Mouse (Mus musculus): ENCODE measurements at regions not wholly inside any gene's neighbourhood (a gene's known extent, or its start where the extent isn't known, plus 50 kb on each side); places are given as distances from the start of the nearest gene placed in this dataset.

DNA sequence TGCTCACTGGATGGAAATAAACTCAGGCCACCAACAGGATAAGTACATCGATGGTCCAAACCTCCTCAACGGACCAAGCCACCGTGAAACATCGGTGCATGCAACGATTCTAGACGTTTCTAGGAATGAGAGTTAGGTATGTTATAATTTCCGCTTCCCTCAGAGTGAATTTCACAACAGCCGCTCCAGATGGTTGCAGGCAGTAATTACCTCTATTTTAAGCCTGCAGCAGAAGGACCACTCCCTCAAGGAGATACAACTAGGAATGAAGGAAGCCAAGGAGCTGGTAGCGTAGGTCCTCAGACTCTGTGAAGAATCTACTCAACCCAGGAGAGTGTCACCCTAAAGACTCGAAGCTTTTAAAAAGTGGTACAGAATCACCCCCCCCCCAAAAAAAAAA lies 109.5 kb upstream of the Hes1 start:
- no peak overlapping the region for H3K4me2 ChIP-seq
- H3K9me3 ChIP-seq (replicated peaks) = no peaks in the 10 kb centered on the region
- H3K27me3 ChIP-seq (replicated peaks) = no peaks in the 10 kb centered on the region
- 63% methylated on average over 10 of the region's 10 CpGs for WGBS
- no peak overlapping the region for H3K27ac ChIP-seq (ENCODE audit: poor library complexity, severe bottlenecking)
- ATAC-seq (ENCODE audit: insufficient number of reproducible peaks, low FRiP score) = no peak
- H3K4me3 ChIP-seq = no peak overlapping the region
- H3K4me1 ChIP-seq (replicated peaks) = peaks cover 16% of the 10 kb centered on the region
- no peaks in the 10 kb centered on the region for H3K36me3 ChIP-seq
- no peak overlapping the region for H3K9ac ChIP-seq

DNA sequence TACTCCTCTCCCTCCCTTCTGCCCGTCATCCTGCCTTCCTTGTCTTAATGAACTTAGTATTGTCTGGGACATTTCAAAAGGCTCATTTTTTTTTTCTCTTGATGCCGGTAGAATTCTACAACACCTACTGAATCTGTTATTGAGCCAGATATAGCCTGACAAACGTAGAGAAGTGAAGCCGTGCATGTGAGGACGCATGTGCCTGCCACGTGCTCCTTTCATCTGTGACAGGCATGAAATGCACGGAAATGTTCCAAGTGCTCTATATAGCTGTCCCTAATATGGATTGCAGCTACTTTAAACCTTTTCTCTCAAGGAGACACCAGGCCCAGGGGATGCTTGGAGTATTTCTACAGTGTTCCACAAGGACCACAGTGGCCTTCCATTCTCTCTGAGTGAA lies 107.3 kb upstream of the Hes1 start:
- ATAC-seq (ENCODE audit: insufficient number of reproducible peaks, low FRiP score) = no peak
- no peak overlapping the region for H3K4me3 ChIP-seq
- no peak overlapping the region for H3K9ac ChIP-seq
- no peaks in the 10 kb centered on the region for H3K36me3 ChIP-seq
- no peak overlapping the region for H3K4me2 ChIP-seq
- no peaks in the 10 kb centered on the region for H3K27me3 ChIP-seq (replicated peaks)
- H3K27ac ChIP-seq (ENCODE audit: poor library complexity, severe bottlenecking) = no peak overlapping the region
- H3K4me1 ChIP-seq (replicated peaks) = peaks cover 16% of the 10 kb centered on the region
- 61% methylated on average over 7 of the region's 7 CpGs for WGBS
- no peaks in the 10 kb centered on the region for H3K9me3 ChIP-seq (replicated peaks)

DNA sequence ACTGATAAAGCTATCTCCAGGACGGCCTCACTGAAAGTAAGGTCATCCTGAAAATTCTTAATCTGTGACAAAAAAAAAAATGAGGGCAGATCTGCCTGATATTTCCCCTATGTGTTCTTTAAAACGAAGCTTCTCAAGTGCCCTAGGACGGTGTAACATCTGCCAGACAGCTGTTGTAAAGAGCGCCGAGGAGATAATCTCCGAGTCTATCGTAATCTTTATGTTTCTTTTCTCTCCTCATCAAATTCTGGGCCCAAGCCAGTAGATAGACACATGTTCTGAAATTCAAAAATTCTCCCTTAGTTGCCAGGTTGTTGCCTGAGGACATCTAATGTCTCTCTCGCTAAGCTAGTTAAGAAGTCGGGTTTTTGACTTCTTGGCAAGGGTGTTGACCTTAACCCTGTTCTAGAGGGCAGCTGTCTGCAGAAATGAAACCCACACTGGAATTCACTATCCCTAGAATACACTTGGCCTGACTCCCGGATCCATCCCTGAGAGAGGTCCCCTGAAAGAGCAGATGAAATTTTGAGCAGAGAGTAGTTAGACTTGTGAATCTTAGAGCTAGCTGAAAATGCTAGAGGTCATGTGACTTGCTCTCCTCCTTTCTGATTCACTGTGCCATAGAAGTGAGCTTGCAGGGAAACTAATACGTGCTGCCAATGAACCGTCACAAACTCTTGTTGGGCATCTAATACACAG lies 104.1 kb upstream of the Hes1 start:
- ATAC-seq (ENCODE audit: insufficient number of reproducible peaks, low FRiP score) = no peak
- no peak overlapping the region for H3K27ac ChIP-seq (ENCODE audit: poor library complexity, severe bottlenecking)
- H3K9ac ChIP-seq = no peak overlapping the region
- 68% methylated on average over 12 of the region's 12 CpGs for WGBS
- peaks cover 10% of the 10 kb centered on the region; the same call in 1 of the 2 replicates for H3K4me1 ChIP-seq (replicated peaks)
- H3K4me3 ChIP-seq = no peak overlapping the region
- no peak overlapping the region for H3K4me2 ChIP-seq
- no peaks in the 10 kb centered on the region for H3K27me3 ChIP-seq (replicated peaks)
- H3K36me3 ChIP-seq = no peaks in the 10 kb centered on the region
- H3K9me3 ChIP-seq (replicated peaks) = peaks cover 5% of the 10 kb centered on the region

DNA sequence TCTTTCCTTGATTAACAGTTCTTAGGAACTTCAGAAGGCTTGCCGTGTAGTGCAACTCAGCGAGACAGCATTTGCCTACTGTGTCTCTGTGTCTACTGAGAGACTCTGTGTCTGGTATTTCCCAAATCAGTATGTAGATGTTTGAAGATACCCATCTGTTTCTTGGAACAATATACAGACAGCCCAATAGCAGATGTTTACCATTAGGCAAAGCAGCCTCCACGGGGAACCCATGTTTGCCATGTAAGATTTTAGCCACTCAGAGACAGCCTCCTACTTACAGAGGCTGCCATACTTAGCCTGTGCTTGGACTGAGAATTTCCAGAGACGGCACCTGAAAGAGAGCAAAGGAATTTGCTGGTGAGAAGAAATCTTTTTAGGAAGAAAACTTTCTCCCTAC lies 100.9 kb upstream of the Hes1 start:
- H3K9me3 ChIP-seq (replicated peaks) = peaks cover 5% of the 10 kb centered on the region
- peaks cover 3% of the 10 kb centered on the region; the same call in 1 of the 2 replicates for H3K4me1 ChIP-seq (replicated peaks)
- WGBS = 50% methylated on average over 4 of the region's 4 CpGs
- H3K9ac ChIP-seq = no peak overlapping the region
- no peak overlapping the region for H3K4me2 ChIP-seq
- H3K27ac ChIP-seq (ENCODE audit: poor library complexity, severe bottlenecking) = no peak overlapping the region
- ATAC-seq (ENCODE audit: insufficient number of reproducible peaks, low FRiP score) = no peak
- H3K36me3 ChIP-seq = no peaks in the 10 kb centered on the region
- H3K4me3 ChIP-seq = no peak overlapping the region
- no peaks in the 10 kb centered on the region for H3K27me3 ChIP-seq (replicated peaks)

DNA sequence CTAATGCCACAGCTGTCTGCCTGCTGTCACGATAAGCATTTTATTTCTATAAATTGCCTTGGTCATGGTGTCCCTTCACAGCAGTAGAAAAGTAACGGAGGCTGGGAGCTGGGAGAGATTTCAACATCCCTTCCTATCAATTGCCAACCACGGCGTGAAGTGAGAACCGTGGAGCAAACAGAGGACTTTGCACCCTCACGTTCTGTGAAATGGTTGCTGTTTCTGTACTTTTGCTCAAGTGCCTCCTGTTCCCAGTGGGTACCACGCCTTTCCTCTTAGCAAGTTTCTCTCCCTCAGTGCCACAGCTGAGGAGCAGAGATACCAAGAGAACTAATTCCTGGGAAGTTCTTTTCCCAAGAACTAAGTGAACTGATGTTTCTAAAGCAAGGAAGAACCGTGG lies 99.6 kb upstream of the Hes1 start:
- Histone ChIP-seq H3K27me3 (replicated peaks) (no peaks in the 10 kb centered on the region), H3K27ac (ENCODE audit: poor library complexity, severe bottlenecking) (no peak overlapping the region), H3K9me3 (replicated peaks) (peaks cover 5% of the 10 kb centered on the region), H3K4me1 (replicated peaks) (peaks cover 10% of the 10 kb centered on the region), H3K36me3 (no peaks in the 10 kb centered on the region), H3K4me2 (no peak overlapping the region), H3K9ac (no peak overlapping the region), H3K4me3 (no peak overlapping the region)
- WGBS = 94% methylated on average over 8 of the region's 8 CpGs
- no peak for ATAC-seq (ENCODE audit: insufficient number of reproducible peaks, low FRiP score)

- no peak for ATAC-seq (ENCODE audit: insufficient number of reproducible peaks, low FRiP score)
- no peak overlapping the region for H3K4me3 ChIP-seq
- 55% methylated on average over 5 of the region's 5 CpGs for WGBS
- H3K9ac ChIP-seq = no peak overlapping the region
- peaks cover 14% of the 10 kb centered on the region for H3K4me1 ChIP-seq (replicated peaks)
- no peak overlapping the region for H3K4me2 ChIP-seq
- no peak overlapping the region for H3K27ac ChIP-seq (ENCODE audit: poor library complexity, severe bottlenecking)
- peaks cover 5% of the 10 kb centered on the region for H3K9me3 ChIP-seq (replicated peaks)
- H3K27me3 ChIP-seq (replicated peaks) = no peaks in the 10 kb centered on the region
- no peaks in the 10 kb centered on the region for H3K36me3 ChIP-seq
Measured at GRCm38 (mm10) chr16:29968743-29969142, 95.4 kb upstream of the Hes1 start.

DNA sequence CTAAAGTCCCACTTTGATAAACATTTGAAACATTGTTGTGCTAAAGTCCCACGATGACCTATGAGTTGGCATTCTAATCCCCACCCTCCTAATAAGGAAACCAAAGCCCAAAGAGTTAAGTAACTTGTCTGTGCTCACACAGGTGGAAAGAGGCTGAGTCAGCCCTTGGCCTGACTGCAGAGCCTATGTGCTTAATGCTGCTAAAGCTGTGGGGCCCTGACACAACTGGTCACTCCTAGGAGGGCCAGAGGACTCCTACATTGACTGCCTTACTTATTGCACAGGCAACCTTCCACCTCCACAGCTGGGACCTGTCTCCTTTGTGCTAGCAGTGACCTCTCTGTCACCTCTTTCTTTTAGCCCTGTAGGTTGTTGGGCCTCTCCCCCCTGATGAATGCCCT lies 91.4 kb upstream of the Hes1 start:
- no peaks in the 10 kb centered on the region for H3K36me3 ChIP-seq
- H3K4me1 ChIP-seq (replicated peaks) = peaks cover 14% of the 10 kb centered on the region
- H3K9me3 ChIP-seq (replicated peaks) = no peaks in the 10 kb centered on the region
- no peak for ATAC-seq (ENCODE audit: insufficient number of reproducible peaks, low FRiP score)
- WGBS = 72% methylated on average over 1 of the region's 1 CpGs
- H3K4me2 ChIP-seq = no peak overlapping the region
- H3K9ac ChIP-seq = no peak overlapping the region
- H3K27ac ChIP-seq (ENCODE audit: poor library complexity, severe bottlenecking) = no peak overlapping the region
- no peak overlapping the region for H3K4me3 ChIP-seq
- 0 out of 2 replicates have a peak, but pooled peaks cover 2% of the 10 kb centered on the region for H3K27me3 ChIP-seq (replicated peaks)

- 49% methylated on average over 7 of the region's 7 CpGs for WGBS
- Histone ChIP-seq H3K4me3 (no peak overlapping the region), H3K27me3 (replicated peaks) (0 out of 2 replicates have a peak, but pooled peaks cover 2% of the 10 kb centered on the region), H3K9ac (no peak overlapping the region), H3K4me1 (replicated peaks) (peaks cover 14% of the 10 kb centered on the region), H3K4me2 (no peak overlapping the region), H3K9me3 (replicated peaks) (no peaks in the 10 kb centered on the region), H3K36me3 (no peaks in the 10 kb centered on the region), H3K27ac (ENCODE audit: poor library complexity, severe bottlenecking) (no peak overlapping the region)
- no peak for ATAC-seq (ENCODE audit: insufficient number of reproducible peaks, low FRiP score)
Measured at GRCm38 (mm10) chr16:29973250-29973649, 90.9 kb upstream of the Hes1 start.

DNA sequence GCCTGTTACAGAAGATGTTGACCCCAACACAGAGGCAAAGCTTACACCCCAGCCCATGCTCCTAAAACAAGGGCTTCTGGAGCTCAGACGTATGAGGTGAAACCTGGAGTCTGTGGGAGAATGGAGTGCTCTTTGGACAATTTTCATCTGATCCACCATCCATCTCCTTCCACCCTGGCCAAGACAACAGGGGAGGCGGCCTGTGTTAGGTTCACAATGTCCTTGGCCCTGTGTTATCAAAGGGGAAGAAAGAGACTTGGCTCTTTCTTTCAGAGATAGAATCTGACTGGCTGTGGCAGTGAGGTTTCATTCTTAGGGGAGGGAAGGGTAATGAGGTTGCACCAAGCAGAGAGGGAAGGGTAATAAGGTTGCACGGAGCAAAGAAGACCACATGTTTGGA lies 88.4 kb upstream of the Hes1 start:
- no peak overlapping the region for H3K4me2 ChIP-seq
- no peak for ATAC-seq (ENCODE audit: insufficient number of reproducible peaks, low FRiP score)
- H3K27ac ChIP-seq (ENCODE audit: poor library complexity, severe bottlenecking) = no peak overlapping the region
- H3K36me3 ChIP-seq = no peaks in the 10 kb centered on the region
- 84% methylated on average over 3 of the region's 3 CpGs for WGBS
- no peak overlapping the region for H3K4me3 ChIP-seq
- no peaks in the 10 kb centered on the region for H3K9me3 ChIP-seq (replicated peaks)
- no peak overlapping the region for H3K9ac ChIP-seq
- 0 out of 2 replicates have a peak, but pooled peaks cover 2% of the 10 kb centered on the region for H3K27me3 ChIP-seq (replicated peaks)
- peaks cover 11% of the 10 kb centered on the region for H3K4me1 ChIP-seq (replicated peaks)

DNA sequence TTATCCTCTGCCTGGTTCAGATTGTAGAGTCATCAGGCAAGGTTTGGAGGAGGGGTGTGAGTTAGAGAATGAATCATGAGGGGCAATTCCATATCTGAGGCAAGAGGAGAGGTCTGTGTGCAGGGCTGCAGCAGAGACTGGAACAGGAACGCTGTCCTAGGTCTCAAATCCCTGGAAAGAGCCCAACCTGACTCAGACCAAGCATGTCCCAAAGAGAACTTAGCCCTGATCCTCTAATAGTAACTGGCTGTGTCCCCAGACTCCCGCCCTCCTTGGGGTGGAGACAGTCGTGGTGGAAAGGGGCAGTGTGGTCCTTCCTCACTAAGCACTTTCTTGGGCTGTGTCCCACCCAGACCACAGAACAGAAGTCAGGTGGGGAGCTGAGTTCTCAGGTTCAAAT lies 87.2 kb upstream of the Hes1 start:
- Histone ChIP-seq H3K4me3 (no peak overlapping the region), H3K27me3 (replicated peaks) (0 out of 2 replicates have a peak, but pooled peaks cover 2% of the 10 kb centered on the region), H3K4me2 (no peak overlapping the region), H3K9me3 (replicated peaks) (no peaks in the 10 kb centered on the region), H3K9ac (no peak overlapping the region), H3K27ac (ENCODE audit: poor library complexity, severe bottlenecking) (no peak overlapping the region), H3K4me1 (replicated peaks) (peaks cover 11% of the 10 kb centered on the region), H3K36me3 (no peaks in the 10 kb centered on the region)
- 56% methylated on average over 3 of the region's 3 CpGs for WGBS
- no peak for ATAC-seq (ENCODE audit: insufficient number of reproducible peaks, low FRiP score)

- Histone ChIP-seq H3K4me2 (no peak overlapping the region), H3K27ac (ENCODE audit: poor library complexity, severe bottlenecking) (no peak overlapping the region), H3K27me3 (replicated peaks) (0 out of 2 replicates have a peak, but pooled peaks cover 2% of the 10 kb centered on the region), H3K36me3 (no peaks in the 10 kb centered on the region), H3K4me3 (no peak overlapping the region), H3K4me1 (replicated peaks) (peaks cover 11% of the 10 kb centered on the region), H3K9ac (no peak overlapping the region), H3K9me3 (replicated peaks) (no peaks in the 10 kb centered on the region)
- 70% methylated on average over 8 of the region's 8 CpGs for WGBS
- ATAC-seq (ENCODE audit: insufficient number of reproducible peaks, low FRiP score) = no peak
Measured at GRCm38 (mm10) chr16:29977711-29978110, 86.5 kb upstream of the Hes1 start.

DNA sequence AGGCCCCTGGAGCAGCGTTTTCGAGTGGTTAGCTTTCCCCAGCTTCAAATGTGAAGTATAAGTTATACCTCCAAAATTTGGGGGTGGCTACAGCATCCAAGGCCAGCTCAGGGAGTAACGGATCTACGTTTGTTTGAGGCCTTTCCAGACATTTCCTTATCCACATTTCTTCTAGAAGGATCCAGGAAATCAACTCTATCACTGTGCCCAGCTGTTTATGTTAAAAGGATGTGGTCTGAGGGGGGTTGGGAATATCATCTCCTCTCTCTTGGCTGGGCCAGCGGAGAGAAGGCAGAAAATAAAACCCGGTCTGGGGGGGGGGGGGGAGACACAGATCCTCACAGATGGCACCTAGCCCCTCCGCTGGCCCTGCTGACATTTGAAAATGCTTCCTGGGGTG lies 85.1 kb upstream of the Hes1 start:
- WGBS = 55% methylated on average over 7 of the region's 7 CpGs
- H3K27ac ChIP-seq (ENCODE audit: poor library complexity, severe bottlenecking) = no peak overlapping the region
- H3K4me1 ChIP-seq (replicated peaks) = peaks cover 11% of the 10 kb centered on the region
- no peak overlapping the region for H3K4me3 ChIP-seq
- ATAC-seq (ENCODE audit: insufficient number of reproducible peaks, low FRiP score) = no peak
- no peak overlapping the region for H3K9ac ChIP-seq
- 0 out of 2 replicates have a peak, but pooled peaks cover 2% of the 10 kb centered on the region for H3K27me3 ChIP-seq (replicated peaks)
- H3K4me2 ChIP-seq = no peak overlapping the region
- H3K36me3 ChIP-seq = no peaks in the 10 kb centered on the region
- no peaks in the 10 kb centered on the region for H3K9me3 ChIP-seq (replicated peaks)

Measured in heart, embryonic 12.5 days (tissue).